Mouse (Mus musculus) stomach, embryonic 16.5 days (tissue): ENCODE data around the gene Cd247. TPM values are rescaled to one million over a fixed set of nuclear protein-coding genes. Genes with fewer than 3 reads are reported as not detected.

Experiments used
- ATAC-seq: fragments of 200-750 bp; cut with Nextera tagmentation; 2 replicates; pipeline ENCODE4 v1.8.0; 2017; ENCODE audit warnings: moderate number of reproducible peaks, moderate TSS enrichment; ENCODE audit not compliant: insufficient read depth, low FRiP score
- H3K27ac ChIP-seq: fragments of 300-500 bp; sonication (generic); 2 replicates; pipeline ENCODE4 v1.5.1; 2014; ENCODE audit warnings: low read length
- H3K27me3 ChIP-seq: fragments of 300-500 bp; sonication (generic); 2 replicates; pipeline ENCODE4 v1.6.1; 2014; ENCODE audit warnings: low read length, control low read depth, mixed read lengths; ENCODE audit not compliant: control insufficient read depth, insufficient read depth
- H3K36me3 ChIP-seq: fragments of 300-500 bp; sonication (generic); 2 replicates; pipeline ENCODE4 v1.6.1; 2014; ENCODE audit warnings: low read length; ENCODE audit not compliant: control insufficient read depth, insufficient read depth
- H3K4me1 ChIP-seq: fragments of 300-500 bp; sonication (generic); 2 replicates; pipeline ENCODE4 v1.6.1; 2014; ENCODE audit warnings: low read length, control low read depth, mixed read lengths; ENCODE audit not compliant: control insufficient read depth, insufficient read depth
- H3K4me2 ChIP-seq: fragments of 300-500 bp; sonication (generic); 2 replicates; pipeline ENCODE4 v1.6.1; 2014; ENCODE audit warnings: low read depth, low read length, mixed read lengths
- H3K4me3 ChIP-seq: fragments of 300-500 bp; sonication (generic); replicated peaks from 2 replicates; pipeline ENCODE4 v1.5.1; 2014; ENCODE audit warnings: mild to moderate bottlenecking, low read length
- H3K9ac ChIP-seq: fragments of 300-500 bp; sonication (generic); 2 replicates; pipeline ENCODE4 v1.6.1; 2014; ENCODE audit warnings: low read length
- H3K9me3 ChIP-seq: fragments of 300-500 bp; sonication (generic); replicated peaks from 2 replicates; pipeline ENCODE4 v1.6.1; 2016; ENCODE audit warnings: low read length, control low read depth; ENCODE audit not compliant: control insufficient read depth
- WGBS: fragments of 180-500 bp; shearing (Covaris S2); extraction: QIAGEN DNeasy Blood & Tissue Kit; methylation state at CpG from one replicate; pipeline ENCODE4 v1.1.7; 2014; 5-methylcytosine and 5-hydroxymethylcytosine counted together
- polyA plus RNA-seq: library from polyadenylated mRNA; unstranded; fragments of >200 nt; fragmentation: Nextera tagmentation; extraction: Ambion mirVana; gene quantifications from 2 replicates; pipeline ENCODE4 v1.2.1, GENCODE M21; 2015

The Cd247 gene
- polyA plus RNA-seq, 1 experiment from 2014 or later = 0.36 TPM

GRCm38 (mm10) chr1:165882146-165882900 lies 93.8 kb downstream of the Cd247 start:
- Histone ChIP-seq H3K4me1 (no peaks in the 10 kb centered on the region), H3K27ac (no peak overlapping the region), H3K9ac (no peak overlapping the region), H3K36me3 (peaks cover 10% of the 10 kb centered on the region), H3K9me3 (no peaks in the 10 kb centered on the region), H3K27me3 (no peaks in the 10 kb centered on the region), H3K4me3 (no peak overlapping the region), H3K4me2 (no peak overlapping the region)
- WGBS = 73% methylated on average over 8 of the region's 8 CpGs
- no peak for ATAC-seq

GRCm38 (mm10) chr1:165891686-165892085 lies 103.2 kb downstream of the Cd247 start:
- Histone ChIP-seq H3K4me2 (no peak overlapping the region), H3K4me3 (no peak overlapping the region), H3K27ac (no peak overlapping the region), H3K27me3 (no peaks in the 10 kb centered on the region), H3K36me3 (peaks cover 7% of the 10 kb centered on the region), H3K9ac (no peak overlapping the region), H3K4me1 (no peaks in the 10 kb centered on the region), H3K9me3 (no peaks in the 10 kb centered on the region)
- 81% methylated on average over 2 of the region's 2 CpGs for WGBS
- ATAC-seq = no peak

- H3K36me3 ChIP-seq = peaks cover 3% of the 10 kb centered on the region; the same call in 1 of the 2 replicates
- no peak overlapping the region for H3K27ac ChIP-seq
- no peaks in the 10 kb centered on the region for H3K9me3 ChIP-seq
- 78% methylated on average over 1 of the region's 1 CpGs for WGBS
- H3K4me3 ChIP-seq = no peak overlapping the region
- no peak for ATAC-seq
- H3K9ac ChIP-seq = no peak overlapping the region
- no peaks in the 10 kb centered on the region for H3K27me3 ChIP-seq
- no peak overlapping the region for H3K4me2 ChIP-seq
- H3K4me1 ChIP-seq = no peaks in the 10 kb centered on the region
Measured at GRCm38 (mm10) chr1:165903596-165903995, 115.1 kb downstream of the Cd247 start.

GRCm38 (mm10) chr1:165908153-165908552 lies 119.7 kb downstream of the Cd247 start:
- Histone ChIP-seq H3K4me3 (no peak overlapping the region), H3K36me3 (peaks cover 3% of the 10 kb centered on the region; the same call in 1 of the 2 replicates), H3K27ac (no peak overlapping the region), H3K9ac (no peak overlapping the region), H3K4me2 (no peak overlapping the region), H3K9me3 (no peaks in the 10 kb centered on the region), H3K27me3 (no peaks in the 10 kb centered on the region), H3K4me1 (no peaks in the 10 kb centered on the region)
- no peak for ATAC-seq
- 88% methylated on average over 2 of the region's 2 CpGs for WGBS

- 80% methylated on average over 3 of the region's 3 CpGs for WGBS
- no peak for ATAC-seq
- Histone ChIP-seq H3K4me2 (no peak overlapping the region), H3K36me3 (peaks cover 3% of the 10 kb centered on the region; the same call in 1 of the 2 replicates), H3K9me3 (no peaks in the 10 kb centered on the region), H3K27me3 (no peaks in the 10 kb centered on the region), H3K27ac (no peak overlapping the region), H3K9ac (no peak overlapping the region), H3K4me3 (no peak overlapping the region), H3K4me1 (no peaks in the 10 kb centered on the region)
Measured at GRCm38 (mm10) chr1:165908806-165909205, 120.3 kb downstream of the Cd247 start.

- H3K9ac ChIP-seq = no peak overlapping the region
- H3K27me3 ChIP-seq = no peaks in the 10 kb centered on the region
- H3K4me2 ChIP-seq = no peak overlapping the region
- H3K4me1 ChIP-seq = no peaks in the 10 kb centered on the region
- no peak overlapping the region for H3K27ac ChIP-seq
- no peak for ATAC-seq
- H3K9me3 ChIP-seq = no peaks in the 10 kb centered on the region
- 94% methylated on average over 3 of the region's 3 CpGs for WGBS
- H3K4me3 ChIP-seq = no peak overlapping the region
- peaks cover 3% of the 10 kb centered on the region; the same call in 1 of the 2 replicates for H3K36me3 ChIP-seq
Measured at GRCm38 (mm10) chr1:165909471-165909870, 121.0 kb downstream of the Cd247 start.

GRCm38 (mm10) chr1:165913720-165914415 lies 125.4 kb downstream of the Cd247 start:
- no peak overlapping the region for H3K4me3 ChIP-seq
- no peak overlapping the region for H3K4me2 ChIP-seq
- no peak overlapping the region for H3K9ac ChIP-seq
- H3K4me1 ChIP-seq = no peaks in the 10 kb centered on the region
- 86% methylated on average over 2 of the region's 2 CpGs for WGBS
- H3K27me3 ChIP-seq = no peaks in the 10 kb centered on the region
- H3K9me3 ChIP-seq = no peaks in the 10 kb centered on the region
- H3K36me3 ChIP-seq = peaks cover 10% of the 10 kb centered on the region
- H3K27ac ChIP-seq = no peak overlapping the region
- no peak for ATAC-seq

- H3K27me3 ChIP-seq = no peaks in the 10 kb centered on the region
- H3K4me1 ChIP-seq = no peaks in the 10 kb centered on the region
- H3K9me3 ChIP-seq = no peaks in the 10 kb centered on the region
- no peak overlapping the region for H3K4me3 ChIP-seq
- no peak overlapping the region for H3K9ac ChIP-seq
- WGBS = 79% methylated on average over 2 of the region's 2 CpGs
- peaks cover 10% of the 10 kb centered on the region for H3K36me3 ChIP-seq
- H3K27ac ChIP-seq = no peak overlapping the region
- ATAC-seq = no peak
- no peak overlapping the region for H3K4me2 ChIP-seq
Measured at GRCm38 (mm10) chr1:165914416-165914801, 125.9 kb downstream of the Cd247 start.

- H3K4me2 ChIP-seq = no peak overlapping the region
- no peak overlapping the region for H3K27ac ChIP-seq
- H3K4me3 ChIP-seq = no peak overlapping the region
- H3K9me3 ChIP-seq = no peaks in the 10 kb centered on the region
- peaks cover 8% of the 10 kb centered on the region for H3K36me3 ChIP-seq
- no peak overlapping the region for H3K9ac ChIP-seq
- no peaks in the 10 kb centered on the region for H3K4me1 ChIP-seq
- no peak for ATAC-seq
- 70% methylated on average over 3 of the region's 3 CpGs for WGBS
- no peaks in the 10 kb centered on the region for H3K27me3 ChIP-seq
Measured at GRCm38 (mm10) chr1:165921026-165921425, 132.5 kb downstream of the Cd247 start.
